Mouse (Mus musculus): ENCODE measurements at regions not wholly inside any gene's neighbourhood (a gene's known extent, or its start where the extent isn't known, plus 50 kb on each side); places are given as distances from the start of the nearest gene placed in this dataset.

DNA sequence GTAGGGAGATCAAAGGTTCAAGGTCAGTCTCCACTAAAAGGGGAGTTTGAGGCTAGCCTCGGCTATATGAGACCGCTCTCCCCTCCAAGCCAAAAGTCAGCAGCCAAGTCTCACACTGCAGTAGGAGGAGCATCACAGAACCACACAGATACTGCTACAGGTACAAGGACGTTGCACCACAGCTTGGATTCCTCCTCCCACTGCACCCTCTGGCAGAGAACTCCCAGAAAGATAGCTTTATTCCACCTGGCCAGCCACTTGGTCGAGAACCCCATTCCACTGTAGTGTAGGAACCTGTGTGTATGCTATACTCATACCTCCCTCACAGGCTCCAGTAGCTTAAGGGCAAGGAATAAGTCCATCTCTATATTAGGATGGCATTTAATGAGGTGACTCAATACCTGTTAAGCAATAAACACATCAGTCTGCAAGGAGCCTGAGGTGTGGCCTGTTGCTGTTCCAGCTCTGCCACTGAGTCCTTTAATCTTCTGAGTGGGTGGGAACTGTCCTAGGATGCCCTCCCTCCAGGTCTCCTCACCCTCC, 254.0 kb downstream of the Sox4 start:
- DNase-seq (ENCODE audit: low read depth, low spot score): no peak

DNA sequence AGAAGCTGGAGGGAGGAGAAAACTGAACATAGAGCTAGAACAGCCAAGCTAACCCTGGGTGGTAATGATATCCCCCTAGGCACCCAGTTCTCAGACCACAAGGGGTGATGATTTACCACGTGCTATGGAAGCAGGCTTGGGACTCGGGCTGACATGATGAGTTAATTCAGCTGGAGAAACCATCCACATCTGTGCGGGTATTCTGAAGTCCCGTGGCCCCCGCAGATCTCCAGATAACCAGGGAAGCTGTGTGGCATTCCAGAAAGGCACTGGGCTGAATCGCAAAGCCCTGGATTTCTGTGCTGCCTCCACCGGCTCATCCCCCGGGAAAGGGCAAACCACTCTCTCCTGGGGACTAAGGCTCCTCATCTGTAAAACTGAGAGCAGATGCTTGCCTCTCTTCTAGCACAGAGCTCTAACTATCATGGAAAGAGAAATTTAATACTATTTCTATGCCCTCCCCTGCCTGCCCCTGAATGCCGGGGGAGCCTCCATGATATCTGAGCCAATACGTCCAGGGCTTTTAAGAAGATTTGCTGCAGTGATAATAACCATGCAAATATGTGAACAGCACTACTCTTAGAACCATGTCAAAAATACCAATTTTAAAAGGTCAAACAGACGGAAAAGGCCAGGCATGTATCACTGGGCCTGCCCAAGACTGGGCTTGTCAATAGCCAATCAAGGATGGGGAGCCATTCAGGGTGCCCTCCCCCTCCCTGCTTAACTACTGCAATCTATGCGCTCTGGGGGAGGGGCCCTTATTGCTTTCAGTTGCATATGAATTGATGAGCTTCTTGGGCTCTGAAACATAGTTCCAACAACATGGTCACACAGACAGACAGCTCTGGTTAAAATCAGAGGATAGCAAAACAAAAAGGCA, 255.5 kb downstream of the Sox4 start:
- DNase-seq (ENCODE audit: low read depth, low spot score): no peak

DNA sequence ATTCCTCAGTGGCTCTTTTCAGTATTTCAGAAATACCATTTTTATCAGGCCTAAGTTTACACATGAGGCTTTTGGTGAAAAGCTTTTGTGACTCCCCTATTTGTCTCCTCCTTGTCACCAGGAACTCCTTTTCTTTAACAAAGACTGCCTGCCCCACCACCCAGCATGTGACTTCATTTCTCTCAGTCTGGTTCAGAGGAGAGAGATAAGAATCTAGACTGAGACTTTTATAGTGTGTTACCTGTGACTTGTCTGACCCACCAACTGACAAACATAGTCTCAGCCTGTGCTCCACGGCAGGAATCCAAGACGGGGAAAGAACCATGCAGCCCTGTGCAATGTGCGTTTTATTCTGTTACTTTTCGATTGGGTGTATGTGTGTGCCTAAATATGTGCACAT, 260.4 kb downstream of the Sox4 start:
- no peak for DNase-seq (ENCODE audit: low read depth, low spot score)

DNA sequence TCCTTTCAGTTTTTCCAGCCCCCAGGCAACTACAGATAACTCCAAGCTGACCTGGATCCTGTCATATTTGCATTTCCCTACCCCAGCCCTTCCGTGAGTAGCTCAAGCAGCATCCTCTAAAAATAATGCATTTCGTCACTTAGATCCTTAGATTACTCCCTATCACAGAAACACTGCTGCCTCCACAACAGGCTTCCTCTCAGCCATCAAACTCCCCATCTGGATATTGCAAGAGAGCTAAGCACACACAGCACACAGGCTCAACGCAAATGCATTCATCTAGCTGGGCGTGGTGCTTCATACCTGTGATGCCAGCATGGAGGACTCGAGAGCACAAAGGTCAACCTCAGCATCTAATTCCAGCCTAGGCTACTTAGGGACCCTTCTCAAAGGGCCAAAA, 260.9 kb downstream of the Sox4 start:
- peak; percentile 68 for DNase-seq (ENCODE audit: low read depth, low spot score)

DNA sequence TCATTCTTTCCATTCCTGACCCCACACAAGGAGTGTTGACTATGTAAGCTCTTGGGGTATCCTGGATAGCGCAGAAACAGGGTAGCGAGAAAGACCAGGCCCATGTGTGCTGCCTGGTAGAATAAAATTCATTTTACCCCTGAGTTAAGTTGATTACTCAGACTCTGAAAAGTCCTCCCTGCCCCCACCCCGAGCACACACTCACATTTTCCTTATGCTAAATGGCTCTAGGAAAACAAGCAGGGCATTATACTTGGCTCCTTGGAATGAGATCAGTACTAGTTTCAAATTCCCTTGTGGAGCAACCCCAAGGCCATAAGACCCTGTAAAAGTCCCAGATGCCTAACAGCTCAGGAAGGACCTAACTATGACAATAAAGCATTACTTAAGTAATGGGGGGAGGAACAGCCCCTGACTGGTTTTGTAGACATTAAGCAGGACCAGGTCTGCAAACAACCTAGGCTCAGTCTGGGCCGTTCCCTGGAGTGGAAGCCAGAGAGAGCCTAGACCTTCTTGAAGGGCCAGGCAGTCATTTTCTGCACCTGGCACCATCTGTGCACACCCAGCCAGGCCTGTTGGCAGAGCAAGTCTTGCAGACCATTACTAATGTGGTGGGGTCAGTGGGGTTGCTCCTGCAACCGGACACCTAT, 262.9 kb downstream of the Sox4 start:
- peak; percentile 7 for DNase-seq (ENCODE audit: low read depth, low spot score)

DNA sequence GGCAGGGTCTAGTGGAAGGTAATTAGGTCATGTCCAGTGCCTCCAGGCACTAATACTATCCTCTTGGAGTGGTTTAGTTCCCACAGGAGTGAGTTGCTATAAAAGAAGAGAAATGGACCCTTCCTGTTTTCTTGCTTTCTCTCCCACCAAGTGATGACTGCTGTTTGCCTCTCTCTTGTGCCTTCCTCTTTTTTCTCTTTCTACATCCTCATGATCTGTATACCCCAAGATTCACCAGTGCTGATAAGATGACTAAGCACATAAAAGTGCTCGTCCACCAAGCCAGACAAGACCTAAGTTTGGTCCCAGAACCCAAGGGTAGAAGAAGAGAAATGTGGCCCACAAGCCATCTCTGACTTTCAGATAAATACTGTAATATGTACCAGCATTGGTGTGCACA, 265.7 kb downstream of the Sox4 start:
- DNase-seq (ENCODE audit: low read depth, low spot score): no peak

DNA sequence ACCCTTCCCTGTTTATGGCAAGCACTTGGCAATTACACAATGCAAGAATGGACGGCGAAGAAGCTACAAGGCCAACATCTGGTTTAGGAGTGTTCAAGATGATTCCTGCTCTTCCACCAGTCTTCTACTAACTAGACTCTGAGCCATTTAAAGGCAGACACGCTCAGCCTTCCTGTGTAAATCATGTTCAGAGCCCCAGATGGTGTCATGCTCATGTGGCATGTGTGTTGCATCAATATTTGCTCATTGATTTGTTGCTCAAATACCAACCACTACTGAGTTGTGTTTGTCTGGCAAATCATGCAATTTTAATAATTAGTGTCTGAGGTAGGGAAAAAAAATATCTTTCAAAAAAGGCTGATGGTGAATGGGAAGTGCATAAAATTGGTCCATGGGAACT, 269.2 kb downstream of the Sox4 start:
- DNase-seq (ENCODE audit: low read depth, low spot score): no peak

DNA sequence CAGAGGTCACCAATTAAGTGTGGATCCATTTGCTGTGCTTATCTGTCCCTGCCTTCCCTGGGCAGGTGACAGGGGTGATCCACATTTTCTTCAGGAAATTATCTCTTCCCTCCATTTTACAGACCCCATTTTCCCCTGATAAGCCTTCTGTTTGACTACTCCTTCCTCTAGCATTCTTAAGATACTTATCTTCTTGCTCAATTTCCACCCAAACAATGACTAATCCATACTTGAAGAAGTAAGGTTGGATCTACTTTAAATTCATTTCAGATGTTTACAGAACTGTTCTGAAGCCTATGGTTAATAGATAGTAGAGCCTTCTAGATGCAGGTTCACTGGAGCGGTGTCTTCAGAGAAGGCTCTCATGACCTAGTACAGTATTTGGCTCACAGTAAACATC, 273.2 kb downstream of the Sox4 start:
- no peak for DNase-seq (ENCODE audit: low read depth, low spot score)

DNA sequence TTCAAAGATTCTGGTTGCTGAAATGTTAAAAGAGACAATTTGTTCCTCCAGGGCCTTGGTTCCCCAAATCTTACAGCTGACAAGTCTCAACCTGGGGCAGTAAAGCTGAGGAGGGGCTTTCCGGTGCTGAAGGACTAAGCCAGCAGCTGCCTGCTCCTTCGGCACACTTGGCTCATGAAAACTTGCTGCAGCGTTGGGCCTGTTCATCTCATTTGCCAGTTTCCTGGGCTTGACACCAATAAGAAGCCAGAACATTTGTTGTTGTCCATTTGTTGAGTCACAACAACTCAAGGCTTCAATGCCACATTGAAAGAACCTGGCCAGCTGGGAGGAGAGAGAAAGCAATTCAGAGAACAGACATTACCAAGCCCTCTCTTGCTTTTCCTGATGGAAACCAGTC, 279.9 kb downstream of the Sox4 start:
- DNase-seq (ENCODE audit: low read depth, low spot score): no peak

DNA sequence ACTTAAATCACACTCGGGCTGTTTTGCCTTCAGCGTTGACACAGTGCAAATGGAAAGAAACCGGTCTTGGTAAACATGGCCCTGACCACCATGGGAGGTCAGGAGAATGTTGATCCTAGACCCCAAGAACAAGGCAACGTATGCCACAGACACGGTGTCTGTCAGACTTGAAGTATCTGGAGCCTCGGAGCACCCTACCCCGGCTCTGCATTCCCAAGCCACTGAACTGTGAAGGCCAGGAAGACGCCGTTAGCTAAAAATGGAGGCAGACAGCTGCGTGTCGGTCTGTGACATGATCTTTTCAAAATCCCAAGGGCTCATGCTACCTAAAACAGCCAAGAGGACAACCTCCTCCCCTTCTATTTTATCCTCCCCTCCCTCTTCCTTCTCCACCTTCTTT, 282.0 kb downstream of the Sox4 start:
- DNase-seq (ENCODE audit: low read depth, low spot score): no peak

DNA sequence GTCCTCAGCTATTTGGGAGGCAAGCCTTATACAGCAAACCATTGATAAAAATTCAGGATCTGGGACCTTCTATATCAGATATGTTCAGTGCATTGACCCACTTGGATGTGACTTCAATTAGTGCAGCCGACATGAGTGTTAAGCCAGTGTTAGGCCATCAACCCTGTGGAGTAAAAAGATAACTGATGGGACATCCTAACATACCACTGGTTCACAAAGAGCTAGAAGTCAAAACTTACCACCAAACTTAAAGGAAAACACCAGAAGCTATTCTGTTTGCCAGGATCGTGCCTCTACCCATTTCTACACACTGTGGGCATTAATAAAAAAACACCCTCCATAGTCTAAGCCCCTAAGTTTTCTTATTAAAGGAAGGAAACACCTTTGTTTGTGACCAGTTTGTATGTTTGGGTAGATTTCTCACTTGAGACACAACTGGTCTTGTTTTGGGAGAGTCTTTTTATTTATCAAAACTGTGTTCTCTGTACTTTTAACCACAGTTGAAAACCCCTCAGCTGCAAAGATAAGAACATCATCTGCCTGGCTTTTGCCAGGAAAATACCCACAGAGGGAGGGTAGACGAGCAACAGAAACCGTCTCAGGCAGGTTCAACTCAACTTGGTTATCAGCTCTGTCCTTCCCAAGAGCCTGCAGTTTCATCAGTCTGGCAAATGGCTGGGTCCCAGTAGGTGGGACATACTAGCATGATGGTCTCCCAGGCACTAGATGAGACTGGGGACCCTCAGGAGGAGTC, 283.5 kb downstream of the Sox4 start:
- DNase-seq (ENCODE audit: low read depth, low spot score): no peak

DNA sequence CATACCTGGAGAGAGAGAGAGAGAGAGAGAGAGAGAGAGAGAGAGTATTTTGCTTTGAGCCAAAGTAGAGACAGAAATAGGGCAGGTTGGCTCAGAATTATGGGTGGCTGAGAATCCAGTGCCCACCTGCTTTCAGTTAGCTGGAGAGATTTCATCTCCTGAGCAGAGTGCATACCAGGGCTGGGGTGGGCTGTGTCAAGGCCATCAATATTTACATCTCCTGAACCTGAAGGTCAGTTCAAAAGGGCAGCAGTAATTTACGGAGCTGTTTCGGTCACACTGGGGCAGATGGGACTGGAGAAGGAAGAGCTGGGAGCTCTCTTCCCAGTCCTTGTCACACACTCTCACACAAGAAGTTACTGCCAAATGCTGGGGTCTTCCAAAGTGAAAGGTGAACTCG, 286.7 kb downstream of the Sox4 start:
- DNase-seq (ENCODE audit: low read depth, low spot score): no peak

DNA sequence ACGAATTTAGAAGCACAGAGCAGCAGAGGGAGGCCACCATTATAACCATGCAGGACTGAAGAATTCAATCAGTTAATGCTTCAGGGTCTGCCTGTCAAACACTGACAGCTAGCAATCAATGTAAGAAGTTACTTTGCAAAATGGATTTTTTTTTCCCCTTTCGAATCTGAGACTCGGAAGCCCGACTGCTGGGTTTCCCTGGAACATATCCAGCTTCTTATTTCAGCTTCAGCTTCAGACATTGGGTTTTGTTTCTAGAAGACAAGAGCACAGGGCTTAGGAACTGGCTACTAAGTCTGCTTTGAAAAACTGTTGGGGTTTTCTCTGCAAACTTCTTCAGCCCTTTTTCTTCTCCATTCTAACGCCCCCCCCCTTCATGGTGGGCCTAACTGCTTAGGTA, 288.4 kb downstream of the Sox4 start:
- no peak for DNase-seq (ENCODE audit: low read depth, low spot score)

DNA sequence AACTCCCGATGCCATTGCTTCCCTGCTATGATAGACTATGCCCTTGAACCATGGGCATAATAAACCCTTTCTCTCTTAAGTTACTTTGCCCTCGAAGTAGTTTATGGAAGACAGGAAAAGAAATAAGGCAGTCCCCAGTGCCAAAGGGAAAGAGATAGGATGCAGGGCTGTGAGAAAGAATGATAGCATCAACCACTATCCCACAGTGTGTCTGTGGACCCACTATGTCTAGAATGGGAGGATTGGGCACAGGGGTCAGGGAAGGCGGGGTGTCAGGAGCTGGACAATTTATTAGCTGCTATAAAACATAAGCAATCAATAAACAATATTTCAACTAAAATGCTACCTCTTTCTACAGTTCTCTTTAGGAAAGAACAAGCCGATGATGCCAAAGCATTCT, 288.8 kb downstream of the Sox4 start:
- no peak for DNase-seq (ENCODE audit: low read depth, low spot score)

DNA sequence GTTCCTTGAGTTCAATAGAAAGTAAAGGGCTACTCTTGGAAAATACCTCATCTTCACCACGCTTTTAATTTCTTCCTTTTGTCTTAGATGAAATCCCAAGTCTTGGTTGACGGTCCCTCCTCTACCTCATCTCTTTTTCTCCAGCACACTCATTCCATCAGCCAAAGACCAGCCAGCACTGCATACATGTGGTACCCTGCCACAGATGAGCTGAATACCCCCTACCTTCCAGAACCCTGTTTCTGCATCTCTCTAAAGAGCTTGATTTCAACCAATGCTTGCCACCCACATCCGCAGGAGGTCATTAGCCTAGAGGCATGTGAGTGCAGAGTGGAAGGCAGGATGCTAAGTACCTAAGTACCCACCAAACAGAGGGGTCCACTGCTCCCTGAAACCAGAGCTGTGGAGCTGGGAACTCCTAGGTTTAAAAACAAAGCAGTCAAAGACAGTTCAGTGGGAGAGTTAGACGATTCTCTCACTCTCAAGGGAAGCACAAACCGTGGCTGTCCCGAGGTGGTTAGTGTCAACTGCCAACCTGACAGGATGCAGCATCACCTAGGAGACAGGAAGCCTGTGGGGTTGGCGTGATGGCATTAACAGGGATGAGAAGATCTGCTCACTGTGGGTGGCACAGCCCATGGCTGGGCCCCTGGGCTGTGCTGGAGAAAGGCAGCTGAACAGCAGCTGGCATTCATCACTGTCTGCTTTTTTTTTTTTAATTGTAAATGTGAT, 289.4 kb downstream of the Sox4 start:
- DNase-seq (ENCODE audit: low read depth, low spot score): peak; percentile 14

DNA sequence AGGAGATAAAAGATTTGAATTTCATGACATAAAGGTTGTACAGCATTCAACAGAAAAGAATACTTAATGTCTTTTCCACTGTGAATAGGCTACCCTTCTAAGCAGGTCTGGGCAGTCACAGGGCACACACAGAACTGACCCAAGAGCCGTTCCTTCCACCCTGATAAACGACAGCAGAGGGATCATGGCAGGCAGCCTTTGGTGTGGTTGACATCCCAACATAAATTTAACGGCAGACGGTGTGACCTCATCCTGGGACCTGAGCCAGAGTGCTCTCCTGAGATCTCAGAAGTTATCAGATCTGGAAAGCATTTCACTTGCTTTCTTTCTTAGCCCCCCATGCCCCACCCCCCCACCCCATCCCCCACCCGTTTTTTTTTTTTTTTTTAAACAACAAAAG, 290.1 kb downstream of the Sox4 start:
- no peak for DNase-seq (ENCODE audit: low read depth, low spot score)

DNA sequence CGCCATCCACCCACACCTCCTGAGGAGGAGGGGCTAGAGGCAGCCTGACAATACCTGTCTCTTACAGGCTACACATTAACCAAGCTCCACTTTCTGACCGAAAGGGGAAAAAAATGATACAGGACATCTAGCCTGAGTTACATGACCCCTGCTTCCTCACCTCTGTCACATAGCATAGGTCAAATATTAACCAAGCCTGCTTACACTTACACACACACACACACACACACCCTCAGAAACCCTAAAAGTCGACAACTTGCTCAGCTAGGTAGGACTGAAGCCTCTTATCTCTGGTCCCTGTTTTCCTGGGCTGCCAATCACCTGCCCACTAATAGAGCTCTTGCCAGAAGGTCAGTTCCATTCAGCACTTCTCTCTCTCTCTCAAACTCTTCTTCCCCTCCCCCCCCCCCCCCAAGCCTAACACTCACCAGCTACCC, 291.2 kb downstream of the Sox4 start:
- DNase-seq (ENCODE audit: low read depth, low spot score): no peak

DNA sequence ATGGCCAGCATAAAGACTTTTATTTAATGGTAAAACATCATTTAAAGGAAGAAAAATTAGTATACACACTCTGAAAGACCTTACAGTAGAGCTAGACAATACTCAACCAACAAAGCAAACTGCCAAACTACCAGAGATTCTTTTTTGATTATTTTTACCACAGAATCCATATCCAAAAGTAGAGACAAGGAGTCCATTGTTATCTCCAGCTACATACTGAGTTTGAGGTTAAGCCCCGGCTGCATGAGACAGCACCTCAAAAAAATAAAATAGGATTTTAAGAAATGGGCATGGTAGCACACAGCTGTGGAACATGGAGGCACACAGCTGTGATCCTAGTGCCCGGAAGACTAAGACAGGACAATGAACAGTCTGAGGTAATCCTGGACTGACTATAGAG, 293.4 kb downstream of the Sox4 start:
- no peak for DNase-seq (ENCODE audit: low read depth, low spot score)

DNA sequence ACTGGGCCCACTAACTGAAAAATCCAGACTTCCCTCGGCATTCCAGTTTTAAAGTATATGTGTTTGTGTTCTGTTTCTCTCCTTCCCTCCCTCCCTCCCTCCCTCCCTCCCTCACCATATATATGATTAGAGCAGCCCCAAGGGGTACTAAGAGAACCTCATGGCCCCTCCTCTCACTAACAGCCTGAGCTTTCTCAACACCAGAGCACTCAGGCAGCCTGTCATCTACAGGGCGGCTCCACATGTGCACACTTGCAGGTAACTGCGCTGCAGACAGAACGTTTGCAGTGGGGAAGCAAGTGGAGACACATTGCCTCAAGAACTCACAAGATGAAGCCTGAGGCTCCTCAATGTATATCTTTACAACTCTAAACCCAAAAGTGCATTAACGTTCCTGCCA, 294.9 kb downstream of the Sox4 start:
- DNase-seq (ENCODE audit: low read depth, low spot score): no peak

DNA sequence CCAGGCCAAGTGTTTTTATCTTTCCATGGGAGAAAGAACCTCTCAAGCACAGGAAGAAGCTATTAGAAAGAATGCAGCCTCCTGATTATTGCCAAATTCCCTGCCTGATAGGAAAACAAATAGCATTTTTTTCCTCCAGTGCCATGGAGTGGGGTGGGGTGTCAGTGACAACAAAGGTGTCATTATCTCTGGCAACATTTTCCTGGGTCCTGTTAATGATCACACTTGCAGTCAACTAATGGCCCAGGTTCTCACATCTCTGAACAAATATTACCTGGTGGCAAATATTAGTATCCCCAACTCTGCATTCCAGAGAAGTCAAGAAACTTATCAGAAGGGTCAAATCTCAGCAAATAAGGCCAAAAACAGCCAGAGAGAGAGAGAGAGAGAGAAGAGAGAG, 298.6 kb downstream of the Sox4 start:
- no peak for DNase-seq (ENCODE audit: low read depth, low spot score)

DNA sequence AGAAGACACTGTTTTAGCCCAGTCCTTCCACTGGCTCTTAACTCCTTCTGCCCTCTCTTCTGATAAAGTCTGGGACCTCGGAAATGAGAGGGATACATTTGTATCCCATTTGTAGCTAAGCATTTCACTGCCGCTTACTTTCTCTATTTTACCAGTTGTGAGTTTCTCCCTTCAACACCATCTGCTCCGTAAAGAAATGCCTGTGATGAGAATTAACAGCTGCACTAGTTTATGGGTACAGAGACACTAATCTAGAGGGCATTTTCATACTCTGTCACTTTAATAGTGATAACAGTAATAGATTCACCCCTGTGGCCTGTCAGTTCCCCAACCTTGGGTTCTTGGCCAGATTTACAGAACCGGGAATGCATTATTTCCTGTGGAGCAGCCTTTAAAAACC, 300.2 kb downstream of the Sox4 start:
- DNase-seq (ENCODE audit: low read depth, low spot score): no peak

DNA sequence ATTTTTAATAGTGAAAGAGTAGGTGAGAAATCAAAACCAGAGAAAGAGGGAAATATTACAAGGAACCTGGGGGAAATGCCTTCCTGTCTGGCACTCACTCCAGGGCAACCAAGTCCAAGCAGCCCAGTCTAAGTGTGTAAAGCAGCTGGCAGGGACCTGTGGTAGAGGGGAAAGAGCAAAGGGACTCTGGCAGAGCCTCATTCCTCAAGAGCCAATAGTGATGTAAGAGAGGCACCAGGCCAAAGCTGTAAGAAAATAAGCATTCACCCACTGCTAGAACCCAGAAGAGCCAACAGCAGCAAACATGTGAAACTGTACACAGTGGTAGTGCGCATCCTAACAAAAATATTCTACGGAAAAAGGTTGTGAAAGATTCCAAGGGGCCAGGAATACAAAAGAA, 301.7 kb downstream of the Sox4 start:
- peak; percentile 44 for DNase-seq (ENCODE audit: low read depth, low spot score)

Data from brain, adult 2 months (tissue).